Comparison of ENCODE assay signal across 8 mouse cellular contexts in genomic region chr6:47978897-47979368, GRCm38 (mm10). TPM values are rescaled to one million over a fixed set of nuclear protein-coding genes. Genes with fewer than 3 reads are reported as not detected.
DNase-seq lines count a peak whose midpoint lies in the region; ATAC-seq and TF ChIP-seq lines count a peak whose summit lies in the region.

No protein-coding gene starts in this region.

- H3K4me3 ChIP-seq in forebrain, embryonic 13.5 days, result no peak overlapping the region
- no peak overlapping the region for H3K4me3 ChIP-seq in heart, postnatal 0 days (ENCODE audit: low read depth, low read length)
- H3K4me3 ChIP-seq in liver, embryonic 15.5 days (replicated peaks), result no peak overlapping the region
- no peak overlapping the region for H3K4me3 ChIP-seq in neural tube, embryonic 15.5 days (replicated peaks)

- H3K9ac ChIP-seq in forebrain, embryonic 13.5 days, result no peak overlapping the region
- H3K9ac ChIP-seq in heart, postnatal 0 days (replicated peaks; ENCODE audit: low read depth, low read length), result no peak overlapping the region
- no peak overlapping the region for H3K9ac ChIP-seq in liver, embryonic 15.5 days
- H3K9ac ChIP-seq in neural tube, embryonic 15.5 days (replicated peaks), result no peak overlapping the region

- no peak for TF ChIP-seq EP300 in heart, postnatal 0 days (IDR thresholded peaks at IDR 0.05; ENCODE audit: low read depth)

- TF ChIP-seq CTCF in heart, postnatal 0 days (IDR thresholded peaks at IDR 0.05; ENCODE audit: low read depth), result peak; percentile 57

- H3K4me2 ChIP-seq in forebrain, embryonic 13.5 days, result no peak overlapping the region
- no peak overlapping the region for H3K4me2 ChIP-seq in heart, postnatal 0 days (ENCODE audit: low read depth, low read length)
- H3K4me2 ChIP-seq in liver, embryonic 15.5 days, result no peak overlapping the region
- no peak overlapping the region for H3K4me2 ChIP-seq in neural tube, embryonic 15.5 days

- no peaks in the 10 kb centered on the region for H3K4me1 ChIP-seq in forebrain, embryonic 13.5 days
- H3K4me1 ChIP-seq in heart, postnatal 0 days (ENCODE audit: control insufficient read depth, insufficient read depth), result no peaks in the 10 kb centered on the region
- H3K4me1 ChIP-seq in liver, embryonic 15.5 days (replicated peaks), result no peaks in the 10 kb centered on the region
- no peaks in the 10 kb centered on the region for H3K4me1 ChIP-seq in neural tube, embryonic 15.5 days

- no peaks in the 10 kb centered on the region for H3K9me3 ChIP-seq in forebrain, embryonic 13.5 days (replicated peaks)
- no peaks in the 10 kb centered on the region for H3K9me3 ChIP-seq in heart, postnatal 0 days (replicated peaks; ENCODE audit: control insufficient read depth, low read length)
- H3K9me3 ChIP-seq in liver, embryonic 15.5 days (replicated peaks), result no peaks in the 10 kb centered on the region
- H3K9me3 ChIP-seq in neural tube, embryonic 15.5 days (replicated peaks), result no peaks in the 10 kb centered on the region

- WGBS in forebrain, embryonic 13.5 days, result 13% methylated on average over 6 of the region's 6 CpGs
- 10% methylated on average over 6 of the region's 6 CpGs for WGBS in heart, postnatal 0 days
- 8% methylated on average over 6 of the region's 6 CpGs for WGBS in liver, embryonic 15.5 days (ENCODE audit: insufficient replicate concordance)
- WGBS in neural tube, embryonic 15.5 days, result 24% methylated on average over 6 of the region's 6 CpGs

- no peak overlapping the region for H3K27ac ChIP-seq in forebrain, embryonic 13.5 days
- no peak overlapping the region for H3K27ac ChIP-seq in heart, postnatal 0 days (ENCODE audit: low read depth)
- no peak overlapping the region for H3K27ac ChIP-seq in liver, embryonic 15.5 days (replicated peaks)
- H3K27ac ChIP-seq in neural tube, embryonic 15.5 days (replicated peaks), result no peak overlapping the region

- peak; percentile 95 for DNase-seq in ES-CJ7 (ENCODE audit: low read depth, low spot score)
- DNase-seq in brain, embryonic 18.5 days (ENCODE audit: low read depth, low spot score), result peak; percentile 18
- DNase-seq in heart, postnatal 0 days (ENCODE audit: low spot score), result peak; percentile 75
- DNase-seq in kidney, postnatal 4 days, result peak; percentile 72 to 82
- peak; percentile 81 for DNase-seq in testis, postnatal 14 days (ENCODE audit: low spot score)

- no peaks in the 10 kb centered on the region for H3K27me3 ChIP-seq in forebrain, embryonic 13.5 days
- peaks cover 71% of the 10 kb centered on the region for H3K27me3 ChIP-seq in heart, postnatal 0 days (ENCODE audit: control insufficient read depth, insufficient read depth, low read length)
- H3K27me3 ChIP-seq in liver, embryonic 15.5 days, result no peaks in the 10 kb centered on the region
- no peaks in the 10 kb centered on the region for H3K27me3 ChIP-seq in neural tube, embryonic 15.5 days (replicated peaks)

- 0 out of 2 replicates have a peak, but pooled peaks have one; percentile 36 for ATAC-seq in forebrain, embryonic 13.5 days
- ATAC-seq in heart, postnatal 0 days (ENCODE audit: insufficient read depth, low read depth), result peak; percentile 72
- peak; percentile 84 for ATAC-seq in liver, embryonic 15.5 days (ENCODE audit: insufficient read depth)
- peak; percentile 87 for ATAC-seq in neural tube, embryonic 15.5 days (ENCODE audit: low FRiP score)

- H3K36me3 ChIP-seq in forebrain, embryonic 13.5 days (ENCODE audit: poor library complexity, severe bottlenecking), result no peaks in the 10 kb centered on the region
- no peaks in the 10 kb centered on the region for H3K36me3 ChIP-seq in heart, postnatal 0 days (replicated peaks; ENCODE audit: control insufficient read depth, insufficient read depth, low read length)
- no peaks in the 10 kb centered on the region for H3K36me3 ChIP-seq in liver, embryonic 15.5 days (replicated peaks)
- no peaks in the 10 kb centered on the region for H3K36me3 ChIP-seq in neural tube, embryonic 15.5 days

RNA-seq across cellular contexts. Expression of gene Zfp956, which starts 25.7 kb away (rescaled TPM):
- polyA plus RNA-seq in forebrain, embryonic 13.5 days (2015; fragmentation: Nextera tagmentation; extraction: Ambion mirVana), result 11.2 and 13.3 TPM in 2 replicates
- 2.2 and 2.4 TPM in 2 replicates for total RNA-seq in heart, postnatal 0 days (2014; rRNA removed; ENCODE audit: low replicate concordance)
- 1.2 and 2.0 TPM in 2 replicates for polyA plus RNA-seq in heart, postnatal 0 days (2015; fragmentation: Nextera tagmentation; extraction: Ambion mirVana)
- 2.2 and 3.5 TPM in 2 replicates for polyA plus RNA-seq in liver, embryonic 15.5 days (2015; fragmentation: Nextera tagmentation; extraction: Ambion mirVana)
- polyA plus RNA-seq in neural tube, embryonic 15.5 days (2015; fragmentation: Nextera tagmentation; extraction: Ambion mirVana), result 23.2 and 24.6 TPM in 2 replicates

RNA-seq across cellular contexts. Expression of gene Zfp212, which starts 58.7 kb away (rescaled TPM):
- polyA plus RNA-seq in forebrain, embryonic 13.5 days (2015; fragmentation: Nextera tagmentation; extraction: Ambion mirVana), result 21.0 and 25.4 TPM in 2 replicates
- 5.8 and 7.8 TPM in 2 replicates for total RNA-seq in heart, postnatal 0 days (2014; rRNA removed; ENCODE audit: low replicate concordance)
- polyA plus RNA-seq in heart, postnatal 0 days (2015; fragmentation: Nextera tagmentation; extraction: Ambion mirVana), result 5.9 and 7.5 TPM in 2 replicates
- 5.3 and 6.0 TPM in 2 replicates for polyA plus RNA-seq in liver, embryonic 15.5 days (2015; fragmentation: Nextera tagmentation; extraction: Ambion mirVana)
- 15.5 and 16.1 TPM in 2 replicates for polyA plus RNA-seq in neural tube, embryonic 15.5 days (2015; fragmentation: Nextera tagmentation; extraction: Ambion mirVana)

Comparison
In these comparisons a context has a peak if more than half of its experiments do, and no peak if none do; other contexts are left out.
1. DNase-seq: peak in every context shown above with its lines; median percentile 95 in ES-CJ7; 81 in testis, postnatal 14 days; 77 in kidney, postnatal 4 days; 75 in heart, postnatal 0 days; 18 in brain, embryonic 18.5 days.
2. ATAC-seq: peak in every context shown above with its lines; median percentile 87 in neural tube, embryonic 15.5 days; 84 in liver, embryonic 15.5 days; 72 in heart, postnatal 0 days; 36 in forebrain, embryonic 13.5 days.